ENCODE assay signal across 1 mouse cellular context in the genomic region with DNA sequence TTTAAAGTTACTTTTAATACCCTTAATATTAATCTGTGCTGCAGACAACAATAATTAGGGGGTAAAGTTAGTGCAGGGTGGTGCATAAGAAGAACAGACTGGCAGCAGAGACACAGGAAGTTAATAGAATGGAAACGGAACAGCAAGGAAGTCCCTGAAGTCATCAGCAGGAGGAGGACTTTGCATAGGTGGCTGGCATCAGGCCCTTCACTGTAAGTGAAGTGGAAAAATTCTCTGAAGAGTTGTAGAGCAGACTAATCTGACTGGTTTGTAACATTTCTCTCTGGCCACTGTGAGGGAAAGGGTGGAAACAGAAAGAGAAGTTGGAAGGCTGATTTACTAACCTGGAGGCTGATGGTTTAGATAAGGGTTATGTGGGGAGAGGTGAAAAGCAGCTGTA.
TF ChIP-seq lines count a peak whose summit lies in the region.

No protein-coding gene starts in this region.

TF ChIP-seq in CH12.LX, 34 proteins besides CTCF, POLR2A, EP300 and RAD21 (continued from another document):
- TF ChIP-seq CHD1 (IDR thresholded peaks at IDR 0.05; ENCODE audit: low read depth, low read length), result no peak
